Mouse (Mus musculus): ENCODE measurements at regions not wholly inside any gene's neighbourhood (a gene's known extent, or its start where the extent isn't known, plus 50 kb on each side); places are given as distances from the start of the nearest gene placed in this dataset.

DNA sequence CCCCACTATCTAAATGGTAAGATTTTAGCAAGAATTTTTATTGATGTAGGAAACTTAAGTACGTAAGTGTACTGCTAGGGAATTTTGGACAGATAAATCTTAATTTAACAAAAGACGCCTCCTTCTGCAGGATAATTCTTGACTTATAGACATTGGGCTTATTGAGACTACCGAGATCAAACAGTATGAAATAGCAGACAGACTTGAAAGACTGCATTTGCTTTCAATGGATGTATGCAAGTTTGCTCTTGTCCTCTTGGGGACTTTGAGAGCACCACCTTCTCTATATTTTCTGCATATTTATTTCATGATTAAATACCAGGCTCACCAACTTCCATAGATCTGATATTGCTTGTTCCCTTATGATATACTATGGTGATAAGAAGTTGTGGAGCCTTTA, 92.8 kb upstream of the 1700056E22Rik start:
- TF ChIP-seq POLR2A (IDR thresholded peaks at IDR 0.05; ENCODE audit: extremely low read depth, insufficient read depth, low read length) (no peak), CTCF (IDR thresholded peaks at IDR 0.05; ENCODE audit: extremely low read depth, insufficient read depth, low read length) (no peak)
- H3K4me1 ChIP-seq (ENCODE audit: control insufficient read depth, insufficient read depth, low read length): no peaks in the 10 kb centered on the region
- no peak overlapping the region for H3K4me3 ChIP-seq (ENCODE audit: insufficient read depth, low read length)

More for the DNA sequence above, 92.8 kb upstream of the 1700056E22Rik start:
- H3K27ac ChIP-seq (ENCODE audit: insufficient read depth, low read length): no peak overlapping the region

Measured in cortical plate, adult 2 months (tissue).